Mouse (Mus musculus) brain, embryonic 14.5 days (tissue): ENCODE data around the gene Myo16.

Experiments
- CTCF ChIP-seq: fragments of 200-500 bp; IDR thresholded peaks from 2 replicates; pipeline ENCODE4 v1.5.1; 2012; ENCODE audit warnings: inconsistent platforms, mild to moderate bottlenecking, moderate library complexity, borderline replicate concordance; ENCODE audit not compliant: insufficient read depth, insufficient read length; ENCODE audit errors: extremely low read depth
- POLR2A ChIP-seq: fragments of 200-500 bp; IDR thresholded peaks from 2 replicates; pipeline ENCODE4 v1.6.1; 2012; ENCODE audit warnings: mild to moderate bottlenecking, inconsistent platforms, borderline replicate concordance; ENCODE audit not compliant: poor library complexity, insufficient read depth, insufficient read length, severe bottlenecking; ENCODE audit errors: extremely low read depth

GRCm38 (mm10) chr8:10143961-10144360 lies 9.8 kb upstream of the Myo16 start:
- TF ChIP-seq CTCF: no peak
- no peak for TF ChIP-seq POLR2A
